Mouse (Mus musculus) midbrain, postnatal 0 days (tissue): ENCODE data around the gene Kdm5c. TPM values are rescaled to one million over a fixed set of nuclear protein-coding genes. Genes with fewer than 3 reads are reported as not detected.
A peak's percentile ranks its signal among the peaks of the same experiment; 100 is the strongest.

Experiments used
- ATAC-seq: fragments of 200-750 bp; cut with Nextera tagmentation; 2 replicates; pipeline ENCODE4 v1.8.0; 2017; ENCODE audit warnings: moderate number of reproducible peaks, mild to moderate bottlenecking, moderate TSS enrichment, moderate library complexity; ENCODE audit not compliant: low FRiP score
- DNase-seq: peaks from one replicate; pipeline ENCODE4 v3.0.0-alpha.2; 2015; ENCODE audit warnings: low spot score
- H3K27ac ChIP-seq: fragments of 300-500 bp; sonication (generic); 2 replicates; pipeline ENCODE4 v1.5.1; 2014; ENCODE audit warnings: low read depth, mild to moderate bottlenecking, low read length, mixed read lengths
- H3K27me3 ChIP-seq: fragments of 300-500 bp; sonication (generic); 2 replicates; pipeline ENCODE4 v1.6.1; 2014; ENCODE audit warnings: low read length, control low read depth, mixed read lengths; ENCODE audit not compliant: insufficient read depth
- H3K36me3 ChIP-seq: fragments of 300-500 bp; sonication (generic); 2 replicates; pipeline ENCODE4 v1.6.1; 2014; ENCODE audit warnings: low read length, control low read depth, mixed read lengths; ENCODE audit not compliant: insufficient read depth
- H3K4me1 ChIP-seq: fragments of 300-500 bp; sonication (generic); 2 replicates; pipeline ENCODE4 v1.6.1; 2014; ENCODE audit warnings: mild to moderate bottlenecking, control low read depth, antibody characterized with exemption, low read length, mixed read lengths; ENCODE audit not compliant: insufficient read depth
- H3K4me2 ChIP-seq: fragments of 300-500 bp; sonication (generic); 2 replicates; pipeline ENCODE4 v1.6.1; 2014; ENCODE audit warnings: low read depth, mild to moderate bottlenecking, low read length, mixed read lengths; ENCODE audit not compliant: poor library complexity, severe bottlenecking
- H3K4me3 ChIP-seq: fragments of 300-500 bp; sonication (generic); 2 replicates; pipeline ENCODE4 v1.5.1; 2014; ENCODE audit warnings: low read depth, mild to moderate bottlenecking, low read length, moderate library complexity
- H3K9ac ChIP-seq: fragments of 300-500 bp; sonication (generic); replicated peaks from 2 replicates; pipeline ENCODE4 v1.6.1; 2014; ENCODE audit warnings: mild to moderate bottlenecking, low read length, moderate library complexity, mixed read lengths; ENCODE audit not compliant: poor library complexity, severe bottlenecking
- H3K9me3 ChIP-seq: fragments of 300-500 bp; sonication (generic); 2 replicates; pipeline ENCODE4 v1.6.1; 2016; ENCODE audit warnings: low read length, control low read depth
- CTCF ChIP-seq: IDR thresholded peaks from 2 replicates; pipeline ENCODE4 v1.5.1; 2016; ENCODE audit warnings: antibody characterized with exemption, mild to moderate bottlenecking
- WGBS: fragments of 180-500 bp; shearing (Covaris S2); extraction: QIAGEN DNeasy Blood & Tissue Kit; methylation state at CpG from one replicate; pipeline ENCODE4 v1.1.7; 2014; 5-methylcytosine and 5-hydroxymethylcytosine counted together
- polyA plus RNA-seq: library from polyadenylated mRNA; unstranded; fragments of >200 nt; fragmentation: Nextera tagmentation; extraction: Ambion mirVana; gene quantifications from 2 replicates; pipeline ENCODE4 v1.2.1, GENCODE M21; 2015
- total RNA-seq: library from RNA; depleted of rRNA; stranded (reverse); fragments of >200 nt; gene quantifications from 2 replicates; pipeline ENCODE4 v1.2.3, GENCODE M21; 2014; rRNA removed

Gene Kdm5c
- total RNA-seq: 54.4 and 58.3 TPM in 2 replicates
- 17.6 and 26.0 TPM in 2 replicates for polyA plus RNA-seq

GRCm38 (mm10) chrX:152232781-152233763, at the start of gene Kdm5c:
Gene Kdm5c (plus strand): TSS chrX:152233020.
- no peaks in the 10 kb centered on the region; the same call in 1 of the 2 replicates for H3K27me3 ChIP-seq
- H3K4me1 ChIP-seq: peaks cover 8% of the 10 kb centered on the region; the same call in 1 of the 2 replicates
- peak within 1 kb of the TSS; percentile 73 for H3K4me2 ChIP-seq
- H3K9me3 ChIP-seq: no peaks in the 10 kb centered on the region
- TF ChIP-seq CTCF: peak; percentile 22; the same call in 1 of the 2 replicates
- peak within 1 kb of the TSS; percentile 70 for H3K27ac ChIP-seq
- ATAC-seq: peak; percentile 97
- no peaks in the 10 kb centered on the region; the same call in 1 of the 2 replicates for H3K36me3 ChIP-seq
- peak; percentile 99 for DNase-seq
- WGBS: 1% methylated on average over 69 of the region's 69 CpGs
- H3K9ac ChIP-seq: peak within 1 kb of the TSS; percentile 92
- H3K4me3 ChIP-seq: peak within 1 kb of the TSS; percentile 94

- Histone ChIP-seq H3K4me1 (no peaks in the 10 kb centered on the region), H3K27ac (no peak overlapping the region), H3K4me2 (no peak overlapping the region), H3K36me3 (no peaks in the 10 kb centered on the region), H3K4me3 (no peak overlapping the region), H3K9me3 (no peaks in the 10 kb centered on the region), H3K27me3 (peaks cover 5% of the 10 kb centered on the region; the same call in 1 of the 2 replicates), H3K9ac (no peak overlapping the region)
- no peak for TF ChIP-seq CTCF
- no peak for DNase-seq
- ATAC-seq: no peak
Observed at GRCm38 (mm10) chrX:152187151-152187550, 45.7 kb upstream of the Kdm5c start.

GRCm38 (mm10) chrX:152191266-152191665, 41.6 kb upstream of the Kdm5c start:
- 66% methylated on average over 1 of the region's 1 CpGs for WGBS

GRCm38 (mm10) chrX:152197814-152198648, 34.8 kb upstream of the Kdm5c start:
- peak overlapping the region; percentile 83 for H3K27ac ChIP-seq
- H3K36me3 ChIP-seq: no peaks in the 10 kb centered on the region
- peaks cover 6% of the 10 kb centered on the region; the same call in 1 of the 2 replicates for H3K4me1 ChIP-seq
- H3K9me3 ChIP-seq: no peaks in the 10 kb centered on the region
- no peak overlapping the region for H3K4me3 ChIP-seq
- no peak overlapping the region for H3K9ac ChIP-seq
- 17% methylated on average over 1 of the region's 1 CpGs for WGBS
- ATAC-seq: peak; percentile 86
- no peak for TF ChIP-seq CTCF
- H3K4me2 ChIP-seq: peak overlapping the region; percentile 5; the same call in 1 of the 2 replicates
- peak; percentile 78 for DNase-seq
- H3K27me3 ChIP-seq: peaks cover 7% of the 10 kb centered on the region; the same call in 1 of the 2 replicates

More at GRCm38 (mm10) chrX:152191266-152191665, 41.6 kb upstream of the Kdm5c start:
- ATAC-seq: no peak
- Histone ChIP-seq H3K27me3 (peaks cover 5% of the 10 kb centered on the region; the same call in 1 of the 2 replicates), H3K4me3 (no peak overlapping the region), H3K4me1 (no peaks in the 10 kb centered on the region), H3K9ac (no peak overlapping the region), H3K4me2 (no peak overlapping the region), H3K27ac (no peak overlapping the region), H3K9me3 (no peaks in the 10 kb centered on the region), H3K36me3 (no peaks in the 10 kb centered on the region)
- no peak for DNase-seq
- no peak for TF ChIP-seq CTCF

- WGBS: 26% methylated on average over 4 of the region's 4 CpGs
- no peak for TF ChIP-seq CTCF
- H3K4me1 ChIP-seq: peaks cover 6% of the 10 kb centered on the region; the same call in 1 of the 2 replicates
- no peak overlapping the region for H3K4me3 ChIP-seq
- no peak for DNase-seq
- H3K27me3 ChIP-seq: peaks cover 24% of the 10 kb centered on the region; the same call in 1 of the 2 replicates
- no peak overlapping the region for H3K9ac ChIP-seq
- ATAC-seq: no peak
- H3K36me3 ChIP-seq: no peaks in the 10 kb centered on the region
- no peaks in the 10 kb centered on the region for H3K9me3 ChIP-seq
- H3K27ac ChIP-seq: peak overlapping the region; percentile 26; the same call in 1 of the 2 replicates
- no peak overlapping the region for H3K4me2 ChIP-seq
Observed at GRCm38 (mm10) chrX:152201737-152202421, 30.9 kb upstream of the Kdm5c start.
